Mouse (Mus musculus): ENCODE results near the gene Cacna1c. TPM values are rescaled to one million over a fixed set of nuclear protein-coding genes. Genes with fewer than 3 reads are reported as not detected.

The Cacna1c gene
- total RNA-seq, 2 experiments from 2014 or later: 80.0 to 84.8 TPM

DNA sequence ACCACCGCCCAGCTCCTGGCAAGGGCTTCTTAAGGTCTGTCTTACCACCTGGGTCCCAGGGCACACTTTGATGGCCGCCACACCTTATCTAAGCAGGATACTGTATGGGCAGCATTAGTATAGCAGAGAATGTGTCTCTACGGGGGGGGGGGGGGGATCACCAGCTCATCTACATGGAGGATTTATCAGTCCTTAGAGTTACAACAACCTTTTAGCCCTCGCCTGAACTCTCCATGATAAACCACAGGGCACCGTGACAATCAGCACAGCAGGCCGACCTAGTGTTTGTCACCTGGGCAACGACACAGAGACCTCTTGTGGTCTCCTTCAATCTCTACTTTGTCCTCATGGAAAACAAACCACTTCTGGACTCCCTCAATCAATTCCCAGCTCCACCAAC is 363.2 kb downstream of the Cacna1c start:
- DNase-seq: no peak
- intact Hi-C loops (cut with DNase I): loop anchor here (10.0 kb wide), 1 partner anchor 142 kb away; no protein-coding TSS in a partner anchor

DNA sequence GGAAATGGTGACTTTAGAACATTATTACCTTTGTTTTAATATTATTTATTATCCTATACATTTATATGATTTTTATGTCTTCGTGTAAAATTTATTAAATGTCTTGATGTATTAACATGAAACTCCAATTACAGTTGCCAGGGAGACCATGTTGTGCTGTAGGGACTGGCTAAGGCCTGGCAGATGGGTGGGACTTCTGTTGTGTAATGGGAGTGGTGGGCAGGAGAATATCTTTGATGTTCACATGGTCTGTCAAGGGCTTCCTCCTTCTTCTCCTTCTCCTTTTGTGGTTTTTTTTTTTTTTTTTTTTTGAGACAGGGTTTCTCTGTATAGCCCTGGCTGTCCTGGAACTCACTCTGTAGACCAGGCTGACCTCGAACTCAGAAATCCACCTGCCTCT is 363.6 kb downstream of the Cacna1c start:
- no peak for DNase-seq
- intact Hi-C loops (cut with DNase I): loop anchor here (10.0 kb wide), 1 partner anchor 142 kb away; no protein-coding TSS in a partner anchor

DNA sequence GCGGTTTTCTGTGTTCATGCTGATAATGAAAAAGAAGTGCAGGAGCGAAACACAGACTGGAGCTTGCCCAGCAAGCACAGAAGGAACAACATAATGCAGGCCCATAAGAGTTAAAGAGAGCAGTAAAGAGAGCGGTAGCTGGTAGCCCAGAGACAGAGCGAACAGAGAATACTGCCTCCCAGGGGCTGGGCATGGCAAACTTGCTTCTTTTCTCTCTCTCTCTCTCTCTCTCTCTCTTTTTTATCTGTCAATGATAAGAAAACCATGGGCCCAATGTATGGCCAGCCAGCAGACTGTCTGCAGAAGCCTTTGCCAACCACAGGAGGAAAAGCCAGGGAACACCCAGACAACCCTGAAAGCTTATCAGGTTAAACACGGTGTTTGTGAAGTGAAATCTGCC is 365.4 kb downstream of the Cacna1c start:
- DNase-seq: no peak
- intact Hi-C loops (cut with DNase I): loop anchor here (10.0 kb wide), 1 partner anchor 144 kb away; no protein-coding TSS in a partner anchor

DNA sequence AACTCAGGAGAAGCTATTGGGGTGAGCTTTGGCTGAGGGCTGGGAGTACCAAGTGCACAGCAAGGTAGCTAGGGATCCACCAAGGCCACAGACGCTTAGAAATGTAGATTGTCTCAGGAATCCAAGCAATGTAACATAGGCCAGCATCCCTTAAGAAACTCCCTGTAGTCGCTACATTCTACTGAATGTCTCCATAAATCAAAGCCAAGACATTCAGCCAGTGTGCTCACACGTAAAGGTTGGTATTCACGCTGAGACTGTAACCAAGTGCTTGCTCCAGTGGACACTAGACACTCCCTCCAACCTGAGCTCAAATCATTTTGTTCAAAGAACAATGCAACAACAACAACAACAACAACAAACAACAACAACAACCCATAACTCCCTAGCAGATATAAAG is 368.0 kb downstream of the Cacna1c start:
- intact Hi-C loops (cut with DNase I): no loop called here
- no peak for DNase-seq

DNA sequence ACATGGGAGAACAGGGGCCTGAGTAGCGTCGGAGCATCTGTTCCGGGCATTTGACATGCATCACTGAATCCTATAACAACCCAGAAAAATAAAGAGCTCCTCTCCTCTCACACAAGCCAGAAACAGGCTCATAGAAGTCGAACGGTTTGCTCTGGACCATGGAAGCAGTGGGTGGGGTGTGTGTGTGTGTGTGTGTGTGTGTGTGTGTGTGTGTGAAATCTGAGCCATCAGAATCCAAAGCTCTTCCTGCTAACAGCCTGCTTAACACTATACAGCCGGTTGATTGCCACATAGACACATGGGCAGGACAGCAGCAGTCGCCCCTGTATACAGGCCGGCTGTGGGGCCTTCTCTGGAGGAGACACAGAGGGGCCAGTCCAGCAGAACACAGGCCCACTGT is 368.7 kb downstream of the Cacna1c start:
- DNase-seq: peak; percentile 34
- intact Hi-C loops (cut with DNase I): no loop called here

DNA sequence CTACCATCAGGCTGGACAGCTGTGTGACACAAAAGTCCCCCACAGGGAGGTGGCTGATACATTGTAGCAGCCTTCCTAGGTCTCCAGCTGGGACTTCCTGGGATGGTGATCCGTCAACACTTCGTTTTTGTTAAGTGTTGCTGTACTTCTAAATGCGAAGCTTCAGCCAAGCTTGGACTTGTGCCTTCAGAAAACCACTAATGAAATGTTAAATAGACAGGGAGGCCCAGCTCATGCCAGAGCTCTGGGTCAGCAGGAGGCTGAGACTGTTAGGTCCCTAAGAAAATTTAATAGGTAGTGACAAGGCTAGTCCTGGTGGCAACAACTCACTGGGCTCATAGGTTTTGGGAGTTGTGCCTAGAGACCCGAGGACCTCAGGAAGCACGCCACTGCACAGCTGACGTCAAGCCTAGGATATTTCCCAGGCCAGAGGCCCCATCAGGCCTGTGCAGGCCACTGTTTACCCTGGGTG is 370.8 kb downstream of the Cacna1c start:
- intact Hi-C loops (cut with DNase I): no loop called here
- DNase-seq: no peak

DNA sequence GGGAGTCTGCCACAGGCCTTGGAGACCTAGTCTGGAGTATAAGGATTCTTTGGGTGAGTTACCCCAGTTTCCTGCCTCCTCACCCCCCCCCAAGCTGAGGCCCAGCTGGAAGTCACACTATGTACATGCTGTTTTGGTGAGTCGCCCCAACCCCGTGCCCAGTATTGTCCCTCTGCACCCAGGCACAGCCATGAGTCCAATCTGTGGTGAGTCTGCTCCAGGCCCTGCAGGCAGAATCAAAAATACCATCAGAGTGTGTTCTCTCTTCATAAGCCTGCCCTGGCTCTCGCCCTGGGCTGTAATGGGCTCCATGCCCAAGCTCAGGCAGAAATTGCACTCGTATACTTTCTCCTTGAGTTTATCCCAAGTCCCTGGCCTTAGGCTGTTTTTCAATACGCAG is 374.7 kb downstream of the Cacna1c start:
- intact Hi-C loops (cut with DNase I): no loop called here
- no peak for DNase-seq

DNA sequence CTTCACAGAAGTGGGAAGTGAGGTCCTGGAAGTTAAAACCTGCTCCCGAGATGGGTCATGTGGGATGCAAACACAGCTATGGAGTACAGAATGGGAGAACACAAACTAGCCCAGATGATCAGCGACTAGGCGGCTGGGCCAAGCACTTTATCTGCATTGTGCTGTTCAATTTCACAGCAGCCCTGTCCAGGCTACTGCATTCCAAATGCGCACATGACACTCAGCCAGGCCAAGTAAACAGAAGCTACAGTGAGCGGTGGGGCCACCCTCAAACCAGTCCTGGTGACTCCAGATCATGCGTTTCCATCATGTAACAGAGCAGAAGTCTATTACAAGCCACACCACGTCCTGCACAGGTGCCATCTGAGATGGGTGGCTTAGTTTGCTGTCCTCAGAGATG is 376.6 kb downstream of the Cacna1c start:
- intact Hi-C loops (cut with DNase I): no loop called here
- DNase-seq: no peak

DNA sequence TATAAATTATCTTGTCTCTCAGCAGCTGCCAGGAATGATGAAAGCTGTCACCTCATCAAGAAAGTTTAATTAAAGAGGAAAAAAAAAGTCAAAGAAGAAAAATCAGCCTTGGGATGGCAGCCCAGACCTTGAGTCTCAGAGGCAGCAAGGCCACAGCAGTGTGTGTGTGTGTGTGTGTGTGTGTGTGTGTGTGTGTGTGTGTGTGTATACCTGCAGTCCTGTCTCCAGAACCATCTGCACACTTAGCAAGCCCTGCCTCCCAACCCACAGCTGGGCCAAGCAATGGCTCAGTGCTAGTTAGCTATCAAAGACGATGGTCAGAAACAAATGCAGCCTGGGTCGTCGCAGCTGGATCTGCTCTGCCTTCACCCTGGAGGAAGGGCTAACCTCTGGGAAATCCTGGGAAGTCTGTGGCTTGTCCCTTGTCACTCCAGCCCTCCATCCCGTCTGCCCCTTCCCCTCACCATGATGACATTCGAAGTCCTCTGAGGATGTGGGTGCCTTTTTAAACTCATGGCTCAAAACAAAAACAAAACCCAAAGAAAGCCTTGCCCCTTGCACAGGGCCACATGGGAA is 378.2 kb downstream of the Cacna1c start:
- intact Hi-C loops (cut with DNase I): no loop called here
- DNase-seq: no peak

DNA sequence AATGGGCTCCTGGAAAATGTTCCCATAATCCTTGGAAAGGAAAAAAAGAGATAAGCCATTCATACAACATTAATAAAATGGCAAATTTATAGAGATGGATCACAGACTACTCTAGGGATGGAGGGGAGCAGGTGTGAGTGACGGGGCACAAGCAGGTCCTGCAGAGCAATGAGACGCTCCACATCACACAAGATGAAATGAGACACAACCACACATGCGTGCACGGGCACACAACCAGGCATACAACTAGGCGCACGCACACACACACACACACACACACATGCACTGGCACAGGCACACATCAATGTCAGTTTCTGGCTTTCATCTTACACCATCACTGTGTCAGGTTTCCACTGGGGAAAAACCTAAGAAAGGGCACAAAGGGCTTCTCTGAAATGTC is 380.0 kb downstream of the Cacna1c start:
- peak; percentile 48 for DNase-seq
- intact Hi-C loops (cut with DNase I): no loop called here

DNA sequence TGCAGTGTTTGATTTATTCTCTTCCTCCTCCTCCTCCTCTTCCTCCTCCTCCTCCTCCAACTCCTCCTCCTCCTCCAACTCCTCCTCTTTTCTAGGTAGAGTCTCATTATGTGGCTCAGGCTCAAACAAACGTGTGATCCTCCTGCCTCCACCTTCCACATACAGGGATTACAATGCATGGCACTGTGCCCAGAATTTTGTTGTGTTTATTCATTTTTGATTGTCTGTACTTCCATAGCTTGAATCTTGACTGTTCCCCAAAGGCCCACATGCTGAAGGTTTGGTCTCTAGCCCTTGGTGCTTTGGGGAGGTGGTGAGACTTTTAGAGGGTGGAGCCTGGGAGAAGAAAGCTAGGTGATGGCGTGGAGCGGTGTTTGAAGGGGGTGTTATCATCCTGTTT is 383.7 kb downstream of the Cacna1c start:
- no peak for DNase-seq
- intact Hi-C loops (cut with DNase I): no loop called here

DNA sequence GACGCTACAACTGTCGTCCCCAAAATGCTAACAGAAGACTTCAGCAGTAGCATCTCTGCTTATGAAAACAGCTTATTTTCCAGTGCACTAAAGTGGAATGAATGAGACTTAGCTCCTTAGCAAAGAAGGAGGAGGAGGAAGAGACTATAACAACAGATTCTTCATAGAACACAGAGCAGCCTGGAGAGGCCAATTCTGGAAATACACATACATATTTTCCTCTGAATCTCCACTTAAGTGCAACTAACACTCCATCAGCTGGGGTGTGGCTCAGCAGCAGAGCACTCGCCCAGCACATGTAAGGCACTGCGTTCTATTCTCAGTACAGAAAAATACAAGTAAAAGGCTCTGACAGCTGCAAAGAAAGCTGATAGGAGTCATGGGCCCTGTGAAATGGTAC is 384.2 kb downstream of the Cacna1c start:
- intact Hi-C loops (cut with DNase I): no loop called here
- DNase-seq: no peak

DNA sequence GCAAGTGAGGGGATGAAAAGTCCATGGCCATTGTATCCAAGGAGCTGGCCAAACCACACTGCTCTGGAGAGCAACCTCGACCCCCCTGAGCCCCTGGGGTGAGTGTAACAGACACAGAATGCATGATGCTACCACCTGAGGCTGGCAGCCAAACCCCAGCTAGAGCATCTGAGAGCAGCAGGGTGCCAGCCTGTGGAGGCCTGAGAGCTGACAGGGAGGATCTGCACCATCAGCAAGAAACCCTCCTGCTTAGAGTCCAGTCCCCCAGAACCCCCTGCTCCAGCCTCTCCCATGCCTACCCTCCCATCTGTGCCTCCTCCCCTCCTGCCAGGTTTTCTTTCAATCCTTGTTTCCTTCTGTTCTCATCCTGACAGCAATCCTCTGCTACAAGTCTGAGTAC is 385.4 kb downstream of the Cacna1c start:
- no peak for DNase-seq
- intact Hi-C loops (cut with DNase I): no loop called here

DNA sequence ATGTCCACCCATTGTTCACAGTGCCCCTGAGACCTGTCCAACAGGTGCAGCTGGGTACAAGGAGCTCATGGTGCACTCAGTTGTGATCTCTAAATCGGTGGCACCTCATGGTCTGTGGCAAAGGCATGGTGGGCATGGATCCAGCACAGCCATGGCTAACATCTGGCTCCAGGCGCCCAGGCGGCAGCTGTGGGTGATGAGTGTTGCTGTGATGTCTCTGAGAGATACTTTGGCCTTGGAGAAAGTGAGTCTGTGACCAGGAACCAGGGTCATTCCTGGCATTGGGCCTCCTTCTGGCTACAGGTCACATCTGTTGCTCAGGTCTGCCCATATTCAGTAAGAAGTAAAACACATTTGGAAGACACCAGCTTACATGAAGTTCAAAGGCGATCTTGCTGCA is 391.1 kb downstream of the Cacna1c start:
- intact Hi-C loops (cut with DNase I): no loop called here
- no peak for DNase-seq

DNA sequence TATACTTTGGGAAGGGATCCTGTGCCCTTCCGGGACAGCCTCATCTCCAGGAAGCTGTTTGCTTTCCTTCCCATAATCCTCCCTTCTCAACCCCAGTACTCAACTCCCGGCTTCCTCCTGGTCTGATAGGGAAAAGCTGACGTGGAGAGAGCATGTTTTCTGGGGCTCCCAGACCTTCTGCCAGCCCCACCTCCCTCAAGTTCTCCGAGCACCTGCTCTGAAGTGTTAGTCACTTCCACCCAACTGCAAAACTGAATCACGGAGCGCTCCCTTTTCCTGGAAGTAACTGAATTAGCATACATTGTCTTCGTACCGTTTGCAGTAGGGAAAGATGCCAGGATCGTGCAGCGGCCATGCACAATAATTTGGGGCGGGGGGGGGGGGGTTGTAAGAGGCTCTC is 393.9 kb downstream of the Cacna1c start:
- no peak for DNase-seq
- intact Hi-C loops (cut with DNase I): no loop called here

DNA sequence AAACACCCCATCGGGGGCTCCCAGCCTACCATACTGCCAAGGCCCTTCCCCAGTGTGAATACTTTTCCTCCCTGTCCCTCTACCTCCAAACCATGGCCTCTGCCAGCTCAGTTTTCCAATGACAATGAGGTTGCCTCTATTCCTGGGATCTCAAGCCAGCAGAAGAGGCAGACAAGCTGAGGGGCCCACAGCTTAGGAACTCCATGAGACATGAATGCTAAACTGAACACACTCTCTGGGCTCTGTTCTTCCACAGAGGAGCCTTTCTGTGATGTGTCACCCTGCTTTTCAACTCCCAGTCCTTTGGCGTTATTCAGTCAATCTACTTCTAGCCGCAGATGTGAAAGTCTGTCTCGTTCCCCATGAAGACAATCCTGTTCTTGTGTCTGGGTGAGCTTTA is 399.8 kb downstream of the Cacna1c start:
- intact Hi-C loops (cut with DNase I): no loop called here

DNA sequence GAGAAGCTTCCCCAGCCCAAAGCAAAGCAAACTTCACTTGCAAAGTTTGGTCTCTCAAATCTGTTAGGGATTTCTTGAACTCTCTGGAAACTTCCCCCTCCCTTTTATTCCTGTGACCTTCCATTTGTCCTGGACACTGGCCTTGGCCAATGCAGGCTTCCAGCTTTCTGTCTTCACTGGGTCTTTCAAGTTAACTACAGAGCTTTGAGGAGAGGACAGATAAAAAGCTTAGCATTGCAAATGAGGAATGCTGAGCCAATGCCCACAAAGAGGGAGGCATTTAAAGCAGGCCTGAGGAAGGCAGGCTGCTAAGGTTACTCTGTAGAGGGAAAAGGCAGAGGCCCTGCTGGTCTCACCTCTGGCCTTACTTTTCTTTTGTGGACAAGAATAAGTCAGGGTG is 400.5 kb downstream of the Cacna1c start:
- intact Hi-C loops (cut with DNase I): no loop called here
- no peak for DNase-seq

More for the DNA sequence above, 399.8 kb downstream of the Cacna1c start:
- DNase-seq: no peak

DNA sequence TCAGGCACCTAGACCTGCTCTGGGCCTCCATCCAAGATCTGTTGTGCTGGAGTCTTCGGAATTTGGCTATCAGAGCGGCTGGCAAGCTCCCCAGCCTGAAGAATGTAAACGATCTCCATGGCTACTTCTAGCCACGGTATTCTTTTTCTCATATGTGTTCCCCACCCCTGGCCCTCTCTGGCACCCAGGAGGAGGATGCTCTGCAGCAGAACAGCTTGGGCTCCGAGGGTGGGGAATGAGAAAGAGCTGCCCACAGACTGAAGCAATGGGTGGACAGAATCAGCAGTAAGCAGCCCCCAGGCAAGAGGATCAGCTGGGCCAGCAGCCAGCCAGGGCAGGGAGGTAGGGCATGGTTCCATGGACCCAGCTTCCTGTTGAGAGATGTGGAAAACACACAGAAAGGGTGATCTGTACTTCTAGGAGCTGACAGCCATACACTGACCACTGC is 404.3 kb downstream of the Cacna1c start:
- intact Hi-C loops (cut with DNase I): no loop called here
- DNase-seq: peak; percentile 88

DNA sequence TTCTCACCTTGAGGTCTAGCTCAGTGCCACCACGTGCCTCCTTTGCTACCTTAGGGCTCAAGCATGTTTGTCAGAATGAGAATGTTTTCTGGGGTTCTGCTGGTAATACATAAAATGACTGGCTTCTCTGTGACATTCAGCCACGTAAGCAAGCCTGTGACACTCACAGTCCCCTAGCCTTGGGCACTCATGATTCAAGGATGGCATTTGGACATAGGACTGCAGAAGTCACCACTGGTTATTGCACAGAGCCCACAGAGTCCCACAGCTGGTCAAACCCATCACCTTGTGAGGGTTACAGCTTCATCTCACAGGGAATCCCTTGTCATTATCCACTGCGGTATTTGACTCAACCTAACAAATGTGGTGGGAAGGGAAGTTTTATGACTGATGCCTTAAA is 408.3 kb downstream of the Cacna1c start:
- intact Hi-C loops (cut with DNase I): no loop called here
- DNase-seq: no peak

DNA sequence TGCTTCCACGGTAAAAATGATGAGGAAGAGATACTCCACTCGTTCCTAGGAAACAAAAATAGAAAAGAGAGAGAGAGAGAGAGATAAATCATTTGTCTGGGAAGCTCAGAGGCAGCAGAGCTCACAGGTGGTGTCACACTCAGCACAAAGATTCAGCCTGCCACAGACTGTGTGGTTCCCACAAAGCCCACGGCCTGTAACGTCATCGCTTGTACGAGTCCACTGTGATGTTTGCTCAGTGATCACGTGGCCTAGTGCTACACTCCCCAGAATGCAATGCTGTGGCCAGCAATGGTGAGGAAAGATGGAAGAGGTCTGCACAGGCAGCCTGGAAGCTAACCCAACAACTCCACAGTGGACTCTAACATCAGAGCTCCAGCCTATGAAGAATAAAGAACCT is 415.9 kb downstream of the Cacna1c start:
- no peak for DNase-seq
- intact Hi-C loops (cut with DNase I): no loop called here

DNA sequence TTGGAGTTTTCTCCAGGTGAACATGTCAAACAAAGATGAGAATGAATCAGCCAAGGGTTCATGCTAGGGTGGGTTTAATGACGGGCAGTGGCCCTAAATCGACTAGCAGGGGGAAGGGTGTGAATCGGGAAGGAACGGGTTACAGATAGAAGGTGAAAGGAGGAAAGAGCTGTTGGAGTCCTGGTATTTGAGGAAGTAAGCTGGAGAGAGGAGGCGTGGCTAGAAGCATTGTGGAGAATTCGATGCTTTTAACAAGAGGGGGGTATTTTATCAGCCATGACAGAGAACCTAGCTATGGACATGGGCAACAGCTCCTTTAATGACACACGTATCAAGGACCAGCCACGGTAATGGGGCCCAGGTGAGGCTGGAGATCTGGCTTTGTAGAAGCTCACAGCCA is 417.0 kb downstream of the Cacna1c start:
- DNase-seq: no peak
- intact Hi-C loops (cut with DNase I): no loop called here

DNA sequence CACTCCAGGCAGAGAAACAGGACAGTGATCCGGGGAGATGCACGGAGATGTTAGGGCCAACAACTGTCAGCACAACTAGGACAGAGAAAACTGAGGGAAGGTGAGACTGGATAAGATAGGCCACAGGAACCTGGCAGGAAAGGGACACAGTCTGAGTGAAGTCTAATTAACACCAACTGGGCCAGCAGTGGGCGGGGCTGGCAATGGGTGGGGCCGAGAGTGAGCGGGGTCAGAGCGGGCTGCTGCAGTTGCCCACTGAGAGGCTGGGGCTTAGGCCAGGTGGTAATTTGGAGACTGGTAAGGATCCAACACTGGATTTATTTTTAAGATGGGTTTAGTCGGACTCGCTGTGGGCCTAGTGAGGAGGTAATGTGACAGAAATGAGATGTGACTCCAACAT is 418.8 kb downstream of the Cacna1c start:
- intact Hi-C loops (cut with DNase I): no loop called here
- no peak for DNase-seq

DNA sequence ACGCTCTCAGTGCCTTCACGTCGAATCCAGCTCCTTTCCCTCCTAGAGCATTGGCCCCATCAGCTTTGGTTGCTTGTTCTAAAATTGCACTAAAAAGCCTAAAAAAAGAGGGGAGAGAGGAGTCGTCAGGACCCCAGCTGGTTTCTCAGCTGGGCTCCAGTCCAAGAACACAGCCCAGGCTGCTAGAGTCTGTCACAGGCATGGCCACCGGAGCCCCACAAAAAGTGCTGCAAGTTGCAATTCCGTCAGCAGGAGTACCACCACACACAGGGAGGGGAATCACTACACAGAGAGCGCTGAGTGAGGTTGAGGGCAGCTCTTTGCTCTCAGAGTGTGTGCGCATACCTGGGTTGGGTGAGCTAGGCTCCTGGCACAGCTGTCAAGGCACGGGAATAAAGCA is 419.8 kb downstream of the Cacna1c start:
- peak; percentile 32 for DNase-seq
- intact Hi-C loops (cut with DNase I): no loop called here
